Mouse (Mus musculus): ENCODE data around the gene Gsdmc3.
"Not testable (repeated sequence)": the region's sequence is repeated elsewhere in the genome, so short reads cannot be mapped to it uniquely, and the experiment has no call there.

The Gsdmc3 gene

DNA sequence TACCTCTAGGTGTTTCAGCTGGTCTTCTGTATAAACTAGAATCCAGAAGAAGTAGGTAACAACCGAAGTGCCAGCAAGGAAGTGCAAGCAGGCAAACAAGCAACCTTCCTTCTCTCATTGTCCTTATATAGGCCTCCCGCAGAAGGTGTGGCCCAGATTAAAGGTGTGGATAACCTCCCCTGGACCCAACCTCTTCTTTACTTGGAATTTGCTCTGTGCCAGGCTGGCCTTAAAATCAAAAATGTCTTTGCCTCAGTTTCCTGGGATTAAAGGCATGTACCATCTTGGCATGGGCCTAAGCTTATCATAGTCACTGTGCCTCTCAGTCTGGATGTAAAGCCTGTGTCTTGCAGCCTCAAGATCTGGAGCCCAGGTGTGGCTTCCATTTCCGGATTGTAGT is at the start of gene Gsdmc3:
TSS of gene Gsdmc3 (minus strand) at position 101 of the 400 bp plus-strand sequence.
- DNase-seq (ENCODE audit: low spot score): not testable (repeated sequence)

- no peak for DNase-seq (ENCODE audit: low spot score)
These were observed 47.8 kb upstream of the Gsdmc3 start for GRCm38 (mm10) chr15:63926201-63926600.

GRCm38 (mm10) chr15:63924484-63924883 is 46.1 kb upstream of the Gsdmc3 start:
- DNase-seq (ENCODE audit: low spot score): no peak

- not testable (repeated sequence) for DNase-seq (ENCODE audit: low spot score)
These were observed 43.3 kb upstream of the Gsdmc3 start for GRCm38 (mm10) chr15:63921618-63922017.

DNA sequence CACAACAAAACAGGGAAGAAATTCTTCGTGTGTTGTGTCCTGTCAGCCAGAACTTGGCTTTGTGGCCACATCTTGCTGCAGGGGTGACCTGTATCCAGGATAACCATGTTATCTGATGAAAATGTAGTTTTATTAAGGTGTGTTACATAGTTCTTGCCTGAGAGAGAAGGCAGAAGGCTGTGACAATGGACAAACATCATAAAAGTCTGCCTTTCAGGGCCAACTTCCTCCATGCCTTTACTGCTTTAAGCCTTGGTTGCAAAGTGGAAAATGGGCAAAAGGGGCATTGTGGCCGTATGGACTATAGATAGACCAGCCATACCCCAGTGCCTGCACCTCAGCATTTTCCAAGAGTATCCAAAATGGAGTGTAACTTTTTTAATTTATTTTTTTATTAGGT is 41.4 kb upstream of the Gsdmc3 start:
- not testable (repeated sequence) for DNase-seq (ENCODE audit: low spot score)

DNA sequence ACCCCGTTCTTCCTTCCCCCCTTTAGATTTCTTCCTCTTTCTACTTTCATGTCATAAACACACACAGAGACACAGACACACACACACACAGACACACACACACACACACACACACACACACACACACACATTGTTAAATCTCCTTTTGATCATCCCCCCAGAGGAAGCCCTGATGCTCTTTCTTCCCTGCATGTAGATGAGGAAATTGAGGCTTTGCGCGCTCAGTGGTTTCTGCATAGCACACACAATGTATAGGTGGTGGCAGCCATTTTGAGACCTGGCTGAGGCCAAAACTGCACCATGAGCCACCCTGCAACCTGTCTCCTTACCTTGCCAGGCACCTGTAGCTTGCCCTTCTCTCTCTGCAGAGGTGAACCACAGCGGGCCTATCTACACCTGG is 38.2 kb upstream of the Gsdmc3 start:
- not testable (repeated sequence) for DNase-seq (ENCODE audit: low spot score)

- DNase-seq (ENCODE audit: low spot score): not testable (repeated sequence)
These were observed 33.8 kb upstream of the Gsdmc3 start, which contains the start of gene Gsdmc4 for GRCm38 (mm10) chr15:63912197-63912596. Gene Gsdmc4 (minus strand): TSS chr15:63912297.

- not testable (repeated sequence) for DNase-seq (ENCODE audit: low spot score)
These were observed 31.5 kb upstream of the Gsdmc3 start for GRCm38 (mm10) chr15:63909896-63910295.

GRCm38 (mm10) chr15:63895560-63896353 is 17.4 kb upstream of the Gsdmc3 start:
- peak; percentile 43 for DNase-seq (ENCODE audit: low spot score)

GRCm38 (mm10) chr15:63888440-63888839 is 10.1 kb upstream of the Gsdmc3 start:
- not testable (repeated sequence) for DNase-seq (ENCODE audit: low spot score)

GRCm38 (mm10) chr15:63887949-63888348 is 9.6 kb upstream of the Gsdmc3 start:
- not testable (repeated sequence) for DNase-seq (ENCODE audit: low spot score)

DNA sequence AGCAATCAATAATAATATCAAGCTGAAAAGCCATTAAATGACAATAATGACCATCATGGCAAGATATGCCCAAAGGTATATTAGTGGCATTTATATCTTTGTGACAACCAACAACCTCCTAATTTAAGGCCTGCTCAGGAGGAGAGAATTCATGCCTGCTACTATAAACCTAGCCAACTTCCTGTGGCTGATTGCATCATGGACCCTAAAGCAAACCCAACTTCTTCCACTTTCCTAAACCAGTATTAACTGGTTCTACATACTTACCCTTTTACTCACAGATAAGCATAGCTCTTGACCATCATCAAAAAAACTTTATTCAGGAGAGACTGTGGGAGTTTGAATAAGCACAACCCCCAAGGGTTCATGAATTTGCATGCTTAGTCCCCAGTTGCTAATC is 2.2 kb downstream of the Gsdmc3 start:
- DNase-seq (ENCODE audit: low spot score): not testable (repeated sequence)

DNA sequence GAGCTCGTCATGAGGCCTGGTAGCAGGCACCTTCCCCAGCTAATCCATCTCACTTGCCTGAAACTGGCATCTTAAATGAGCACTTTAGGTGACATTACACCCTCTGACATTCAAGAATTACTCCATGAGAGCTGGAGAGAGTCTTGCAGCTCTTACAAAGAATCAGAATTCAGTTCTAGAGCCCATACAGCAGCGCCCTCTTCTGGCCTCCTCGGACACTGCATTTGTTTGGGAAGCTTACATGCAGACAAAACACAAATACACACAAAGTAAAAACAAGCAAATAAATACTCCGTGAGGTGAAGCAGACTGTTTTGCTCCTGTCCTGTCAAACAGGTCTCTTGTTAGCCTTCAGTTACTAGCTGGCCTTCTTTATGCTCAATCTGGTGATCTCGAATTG is 16.4 kb downstream of the Gsdmc3 start:
- not testable (repeated sequence) for DNase-seq (ENCODE audit: low spot score)

Measured in testis, postnatal 10 days (tissue).